Mouse (Mus musculus) lung, adult 10 weeks (tissue): ENCODE data around the gene Tomm22. TPM values are rescaled to one million over a fixed set of nuclear protein-coding genes. Genes with fewer than 3 reads are reported as not detected.

Experiments
- polyA plus RNA-seq: library from polyadenylated mRNA; stranded (reverse); fragments of 350-450 nt; fragmentation: Illumina TruSeq; extraction: RNeasy Lipid Tissue Mini Kit (QIAGEN cat#74804); gene quantifications from one replicate; pipeline ENCODE4 v1.2.3, GENCODE M21; 2014; ENCODE audit warnings: low read depth, low replicate concordance; ENCODE audit not compliant: insufficient read depth

Gene Tomm22
- 128 TPM for polyA plus RNA-seq

DNA sequence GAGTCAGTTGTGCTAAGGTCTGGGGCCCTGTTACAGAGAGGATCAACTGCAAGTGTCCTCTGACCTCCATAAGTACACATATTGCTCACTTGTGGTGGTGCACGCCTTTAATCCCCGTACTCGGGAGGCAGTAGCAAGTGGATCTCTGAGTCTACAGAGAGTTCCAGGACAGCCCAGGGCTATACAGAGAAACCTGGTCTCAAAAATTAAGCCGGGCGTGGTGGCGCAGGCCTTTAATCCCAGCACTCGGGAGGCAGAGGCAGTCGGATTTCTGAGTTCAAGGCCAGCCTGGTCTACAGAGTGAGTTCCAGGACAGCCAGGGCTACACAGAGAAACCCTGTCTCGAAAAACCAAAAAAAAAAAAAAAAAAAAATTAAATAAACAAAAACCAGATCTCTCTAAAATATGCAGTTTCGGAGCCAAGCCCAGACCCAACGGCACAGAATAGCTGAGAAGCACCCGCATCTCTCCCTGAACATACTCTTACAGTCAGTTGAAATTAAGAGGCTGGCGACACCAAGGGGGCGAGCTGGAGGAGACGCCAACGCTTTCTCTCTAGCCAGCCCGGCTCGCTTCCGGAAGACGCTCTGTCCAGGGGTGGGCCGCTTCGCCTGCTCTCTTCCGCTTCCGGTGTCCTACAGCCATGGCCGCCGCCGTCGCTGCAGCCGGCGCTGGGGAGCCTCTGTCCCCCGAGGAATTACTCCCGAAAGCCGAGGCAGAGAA, at the start of gene Tomm22:
TSS of gene Tomm22 (plus strand) at position 613 of the 723 bp plus-strand sequence.

DNA sequence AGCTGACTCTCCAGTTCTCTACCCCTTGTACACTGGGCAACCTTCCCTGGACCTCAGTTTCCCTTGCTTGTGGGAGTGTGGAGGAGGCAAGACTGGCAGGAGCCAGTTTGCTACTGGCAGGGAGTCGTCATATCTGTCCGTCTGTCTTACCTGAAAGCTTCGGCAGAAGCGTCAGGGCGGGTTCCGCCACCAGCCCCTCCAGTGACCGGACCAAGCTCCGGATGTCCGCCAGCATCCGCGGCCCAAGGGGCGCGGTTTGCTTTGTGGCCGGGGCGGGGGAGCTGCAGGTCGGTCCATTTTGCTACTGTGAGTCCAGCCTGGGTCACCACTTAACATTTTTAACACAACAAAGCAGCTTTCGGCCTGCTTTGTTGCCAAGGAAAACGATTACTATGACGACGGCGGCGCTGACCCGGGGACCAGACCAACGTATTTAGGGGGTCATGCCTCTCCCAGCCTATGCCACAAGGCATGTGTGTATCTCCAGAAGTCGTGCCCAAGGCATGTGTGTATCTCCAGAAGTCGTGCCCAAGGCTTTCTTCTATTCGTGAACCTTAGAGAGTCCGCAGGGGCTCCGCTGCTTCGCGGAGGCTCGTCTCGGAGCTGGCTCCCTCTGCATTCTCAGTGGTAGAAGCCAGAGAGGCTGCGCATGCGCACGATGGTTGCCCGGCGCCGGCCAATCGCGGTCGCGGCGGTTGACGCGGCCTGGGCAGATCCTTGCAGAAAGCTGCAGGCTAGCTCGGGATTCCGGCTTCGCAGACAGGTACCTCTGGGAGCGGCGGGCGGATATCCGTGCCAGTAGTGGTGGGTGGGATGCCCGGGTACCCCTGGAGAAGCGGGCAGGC, 11.9 kb upstream of the Tomm22 start, which contains the start of the genes Fam227a and Cby1:
TSS of gene Fam227a (minus strand) at position 426 of the 845 bp plus-strand sequence.
TSS of gene Cby1 (plus strand) at position 669 of the 845 bp plus-strand sequence.

DNA sequence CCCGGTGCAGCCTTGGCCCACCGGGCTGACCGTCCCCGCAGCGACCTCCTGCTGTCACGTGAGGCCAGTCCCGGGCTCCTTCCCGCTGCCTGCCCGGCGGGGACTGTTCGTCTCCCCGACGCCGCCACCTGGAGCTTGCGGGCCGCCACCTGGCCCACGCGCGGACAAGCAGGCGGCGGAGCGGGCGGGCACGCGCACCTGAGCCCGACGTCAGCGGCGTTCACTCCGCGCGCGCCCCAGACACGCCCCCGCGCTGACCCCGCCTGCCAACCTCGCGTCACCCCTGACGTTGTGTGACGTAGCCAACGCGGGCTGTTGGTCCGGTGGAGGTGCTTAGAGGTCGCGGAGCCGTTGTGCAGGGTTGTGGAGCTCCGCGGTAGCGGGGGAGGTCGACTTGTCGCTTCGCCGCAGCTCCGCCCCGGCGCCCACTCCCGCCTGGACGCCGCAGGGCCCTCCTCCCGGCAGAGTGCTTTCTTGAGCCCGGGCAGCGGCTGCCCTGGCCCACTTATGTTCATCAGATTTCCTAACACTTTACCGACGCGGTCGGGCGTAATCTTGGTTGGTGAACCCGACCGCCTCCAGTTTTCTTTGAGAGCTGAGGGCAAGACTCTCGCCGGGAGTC, 17.1 kb downstream of the Tomm22 start, which contains the start of gene Josd1:
TSS of gene Josd1 (minus strand) at position 274 of the 622 bp plus-strand sequence.

DNA sequence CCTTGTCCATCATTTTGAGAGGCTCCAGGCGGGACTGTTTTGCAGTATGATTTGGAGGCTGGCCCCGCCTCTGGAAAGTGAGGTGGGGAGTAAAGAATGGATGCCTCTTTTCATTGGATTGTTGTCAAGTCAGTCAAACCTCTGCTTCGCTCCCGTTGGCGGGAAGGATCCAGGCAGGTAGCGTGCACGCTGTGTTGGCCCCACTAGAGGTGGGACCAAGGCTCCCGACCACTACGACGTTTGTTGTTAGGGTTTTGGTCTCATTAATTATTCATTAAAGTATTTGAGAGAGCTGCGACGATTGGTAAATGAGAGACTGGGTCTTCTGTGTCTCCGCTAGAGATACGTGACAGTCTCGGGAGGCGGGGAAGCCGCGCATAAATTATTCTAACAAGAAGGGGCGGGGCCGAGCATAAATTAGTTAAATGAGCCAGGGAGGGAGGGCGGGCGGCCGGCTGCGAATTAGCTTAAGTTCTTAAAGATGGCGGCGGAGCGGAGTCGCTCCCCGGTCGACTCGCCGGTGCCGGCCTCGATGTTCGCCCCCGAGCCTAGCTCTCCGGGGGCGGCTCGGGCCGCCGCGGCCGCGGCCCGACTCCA, 19.9 kb downstream of the Tomm22 start, which contains the start of gene Gtpbp1:
TSS of gene Gtpbp1 (plus strand) at position 420 of the 597 bp plus-strand sequence.

Other genes starting within 250 kb of the Tomm22 start
- 43.2 TPM for gene Csnk1e, start 215.3 kb upstream of the Tomm22 start, polyA plus RNA-seq
- gene Kcnj4, start 165.6 kb upstream of the Tomm22 start, polyA plus RNA-seq, result not detected
- 17.2 TPM for gene Kdelr3, start 154.4 kb upstream of the Tomm22 start, polyA plus RNA-seq
- 82.4 TPM for gene Ddx17, start 124.1 kb upstream of the Tomm22 start, polyA plus RNA-seq
- 0.50 TPM for gene Dmc1, start 65.8 kb upstream of the Tomm22 start, polyA plus RNA-seq
- 1.6 TPM for gene Fam227a, start 11.9 kb upstream of the Tomm22 start, polyA plus RNA-seq
- 27.9 TPM for gene Cby1, start 11.7 kb upstream of the Tomm22 start, polyA plus RNA-seq
- 12.8 TPM for gene Josd1, start 17.1 kb downstream of the Tomm22 start, polyA plus RNA-seq
- 15.3 TPM for gene Gtpbp1, start 20.0 kb downstream of the Tomm22 start, polyA plus RNA-seq
- 45.6 TPM for gene Sun2, start 71.7 kb downstream of the Tomm22 start, polyA plus RNA-seq
- 25.3 TPM for gene Dnal4, start 107.0 kb downstream of the Tomm22 start, polyA plus RNA-seq
- gene Nptxr, start 133.9 kb downstream of the Tomm22 start, polyA plus RNA-seq, result 1.9 TPM
- not detected for gene Npcd, start 163.4 kb downstream of the Tomm22 start, polyA plus RNA-seq
- gene Cbx6, start 163.8 kb downstream of the Tomm22 start, polyA plus RNA-seq, result 39.3 TPM
- 31.3 TPM for gene Apobec3, start 220.8 kb downstream of the Tomm22 start, polyA plus RNA-seq